In genomic region chr9:115680703-115681576, GRCm38 (mm10) we compare ENCODE assay signal across 13 mouse cellular contexts.
DNase-seq lines count a peak whose midpoint lies in the region; ATAC-seq and TF ChIP-seq lines count a peak whose summit lies in the region.
"Had no signal": no experiment of that assay in that cellular context is flagged by ENCODE, and none has a peak within 500 bp of the region (broad histone marks: within the 10 kb centered on the region; RNA-seq: fewer than 3 reads in every experiment).

No protein-coding gene starts in this region.

- 0 out of 2 replicates have a peak, but pooled peaks have one; percentile 45 for TF ChIP-seq EP300 in heart, postnatal 0 days (IDR thresholded peaks at IDR 0.05; ENCODE audit: low read depth)

- no peak overlapping the region for H3K4me2 ChIP-seq in midbrain, embryonic 14.5 days (ENCODE audit: low read length)
- no peak overlapping the region for H3K4me2 ChIP-seq in midbrain, embryonic 11.5 days
- no peak overlapping the region for H3K4me2 ChIP-seq in heart, postnatal 0 days (ENCODE audit: low read depth, low read length)
- H3K4me2 ChIP-seq: embryonic facial prominence, embryonic 13.5 days; limb, embryonic 15.5 days had no signal

- H3K4me3 ChIP-seq in midbrain, embryonic 14.5 days (replicated peaks; ENCODE audit: low read depth, low read length) = no peak overlapping the region
- no peak overlapping the region for H3K4me3 ChIP-seq in midbrain, embryonic 11.5 days (ENCODE audit: low read depth, low read length)
- H3K4me3 ChIP-seq in heart, postnatal 0 days (ENCODE audit: low read depth, low read length) = no peak overlapping the region
- H3K4me3 ChIP-seq: embryonic facial prominence, embryonic 13.5 days; limb, embryonic 15.5 days had no signal

- no peaks in the 10 kb centered on the region for H3K27me3 ChIP-seq in midbrain, embryonic 14.5 days (ENCODE audit: control insufficient read depth, insufficient read depth, low read length)
- H3K27me3 ChIP-seq in midbrain, embryonic 11.5 days (ENCODE audit: control insufficient read depth, insufficient read depth, low read length) = no peaks in the 10 kb centered on the region
- no peaks in the 10 kb centered on the region for H3K27me3 ChIP-seq in heart, postnatal 0 days (ENCODE audit: control insufficient read depth, insufficient read depth, low read length)
- H3K27me3 ChIP-seq: embryonic facial prominence, embryonic 13.5 days; limb, embryonic 15.5 days had no signal

- peak; percentile 10 to 26 for DNase-seq in heart, adult 9 months (ENCODE audit: low spot score in 2 of 2)
- no peak for DNase-seq in heart, postnatal 25 days (ENCODE audit: low spot score)
- peak; percentile 23 for DNase-seq in midbrain, embryonic 14.5 days
- no peak for DNase-seq in midbrain, embryonic 11.5 days (ENCODE audit: low spot score, missing footprints)
- peak; percentile 41 for DNase-seq in heart, postnatal 0 days (ENCODE audit: low spot score)
- no peak for DNase-seq in layer of hippocampus, postnatal 36 days
- no peak for DNase-seq in adrenal gland, postnatal 25 days
- DNase-seq: cerebellum, postnatal 10 days; kidney, postnatal 25 days; lung, postnatal 36 days had no signal

- no peak for TF ChIP-seq CTCF in heart, postnatal 0 days (IDR thresholded peaks at IDR 0.05; ENCODE audit: low read depth)

- H3K4me1 ChIP-seq in midbrain, embryonic 14.5 days (ENCODE audit: control insufficient read depth, insufficient read depth, low read length) = peaks cover 9% of the 10 kb centered on the region; the same call in 1 of the 2 replicates
- peaks cover 5% of the 10 kb centered on the region; the same call in 1 of the 2 replicates for H3K4me1 ChIP-seq in midbrain, embryonic 11.5 days (ENCODE audit: control insufficient read depth, insufficient read depth, low read length)
- no peaks in the 10 kb centered on the region for H3K4me1 ChIP-seq in heart, postnatal 0 days (ENCODE audit: control insufficient read depth, insufficient read depth)
- H3K4me1 ChIP-seq: embryonic facial prominence, embryonic 13.5 days; limb, embryonic 15.5 days had no signal

- WGBS in midbrain, embryonic 14.5 days = 29% methylated on average over 9 of the region's 9 CpGs
- 40% methylated on average over 9 of the region's 9 CpGs for WGBS in midbrain, embryonic 11.5 days
- WGBS in heart, postnatal 0 days = 38% methylated on average over 9 of the region's 9 CpGs

- no peak overlapping the region for H3K27ac ChIP-seq in midbrain, embryonic 14.5 days (replicated peaks; ENCODE audit: low read depth, low read length)
- no peak overlapping the region for H3K27ac ChIP-seq in midbrain, embryonic 11.5 days (ENCODE audit: low read depth, low read length)
- H3K27ac ChIP-seq in heart, postnatal 0 days (ENCODE audit: low read depth) = peak overlapping the region; percentile 46
- H3K27ac ChIP-seq: embryonic facial prominence, embryonic 13.5 days; limb, embryonic 15.5 days had no signal

- H3K9me3 ChIP-seq in midbrain, embryonic 14.5 days (ENCODE audit: control insufficient read depth, low read length) = no peaks in the 10 kb centered on the region
- no peaks in the 10 kb centered on the region for H3K9me3 ChIP-seq in midbrain, embryonic 11.5 days (ENCODE audit: control insufficient read depth, low read length)
- H3K9me3 ChIP-seq in heart, postnatal 0 days (replicated peaks; ENCODE audit: control insufficient read depth, low read length) = no peaks in the 10 kb centered on the region
- H3K9me3 ChIP-seq: embryonic facial prominence, embryonic 13.5 days; limb, embryonic 15.5 days had no signal

- H3K9ac ChIP-seq in midbrain, embryonic 14.5 days (replicated peaks; ENCODE audit: low read length) = no peak overlapping the region
- no peak overlapping the region for H3K9ac ChIP-seq in midbrain, embryonic 11.5 days (ENCODE audit: low read length)
- no peak overlapping the region for H3K9ac ChIP-seq in heart, postnatal 0 days (replicated peaks; ENCODE audit: low read depth, low read length)
- H3K9ac ChIP-seq: embryonic facial prominence, embryonic 13.5 days; limb, embryonic 15.5 days had no signal

- no peaks in the 10 kb centered on the region for H3K36me3 ChIP-seq in midbrain, embryonic 14.5 days (ENCODE audit: control insufficient read depth, insufficient read depth, low read length)
- H3K36me3 ChIP-seq in midbrain, embryonic 11.5 days (ENCODE audit: control insufficient read depth, insufficient read depth, low read length) = no peaks in the 10 kb centered on the region
- no peaks in the 10 kb centered on the region for H3K36me3 ChIP-seq in heart, postnatal 0 days (replicated peaks; ENCODE audit: control insufficient read depth, insufficient read depth, low read length)
- H3K36me3 ChIP-seq: embryonic facial prominence, embryonic 13.5 days; limb, embryonic 15.5 days had no signal

- intact Hi-C loops in heart, postnatal 25 days (cut with DNase I) = no loop called here

- ATAC-seq in midbrain, embryonic 14.5 days (ENCODE audit: low FRiP score, low TSS enrichment) = no peak
- no peak for ATAC-seq in midbrain, embryonic 11.5 days (ENCODE audit: low FRiP score)
- ATAC-seq in heart, postnatal 0 days (ENCODE audit: insufficient read depth, low read depth) = peak; percentile 71
- ATAC-seq: forebrain, embryonic 14.5 days had no signal

Comparison
In these comparisons a context has a peak if more than half of its experiments do, and no peak if none do; other contexts are left out.
1. DNase-seq: peak in heart, adult 9 months (2 of 2), midbrain, embryonic 14.5 days (single experiment) and heart, postnatal 0 days (single experiment); none in heart, postnatal 25 days (single experiment), midbrain, embryonic 11.5 days (single experiment), layer of hippocampus, postnatal 36 days (0 of 2) and adrenal gland, postnatal 25 days (single experiment).